Mouse (Mus musculus) frontal cortex, adult (tissue): ENCODE measurements around the gene Rab22a.
"Not testable (repeated sequence)": the region's sequence is repeated elsewhere in the genome, so short reads cannot be mapped to it uniquely, and the experiment has no call there.

Experiments
- ATAC-seq: cut with Nextera tagmentation; 2 replicates; pipeline ENCODE4 v1.9.2; 2017; ENCODE audit warnings: mild to moderate bottlenecking, moderate library complexity, mixed read lengths; ENCODE audit not compliant: low TSS enrichment

The Rab22a gene

GRCm38 (mm10) chr2:173666876-173667275 is 7.3 kb downstream of the Rab22a start:
- ATAC-seq: no peak

GRCm38 (mm10) chr2:173672328-173672896 is 12.9 kb downstream of the Rab22a start:
- no peak for ATAC-seq

- no peak for ATAC-seq
Observed at GRCm38 (mm10) chr2:173673469-173673868, 13.9 kb downstream of the Rab22a start.

DNA sequence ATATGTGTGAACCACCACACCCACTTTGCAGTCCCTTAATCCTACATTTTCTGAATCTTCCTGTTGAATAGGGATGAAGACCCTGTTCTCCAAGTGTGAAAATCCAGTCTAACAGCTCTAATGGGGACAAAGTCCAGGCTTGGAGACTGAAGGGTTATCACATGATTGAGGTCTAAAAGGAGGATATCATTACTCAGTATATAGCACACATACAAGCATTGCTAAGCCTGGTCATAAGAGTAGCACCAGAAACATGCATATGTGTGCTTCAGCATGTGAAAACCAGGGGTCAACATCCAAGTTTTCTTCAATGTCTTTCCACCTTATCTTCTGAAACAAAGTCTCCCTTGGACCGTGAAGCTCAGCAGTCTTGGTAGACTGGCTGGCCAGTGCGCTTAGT is 19.0 kb downstream of the Rab22a start:
- no peak for ATAC-seq

DNA sequence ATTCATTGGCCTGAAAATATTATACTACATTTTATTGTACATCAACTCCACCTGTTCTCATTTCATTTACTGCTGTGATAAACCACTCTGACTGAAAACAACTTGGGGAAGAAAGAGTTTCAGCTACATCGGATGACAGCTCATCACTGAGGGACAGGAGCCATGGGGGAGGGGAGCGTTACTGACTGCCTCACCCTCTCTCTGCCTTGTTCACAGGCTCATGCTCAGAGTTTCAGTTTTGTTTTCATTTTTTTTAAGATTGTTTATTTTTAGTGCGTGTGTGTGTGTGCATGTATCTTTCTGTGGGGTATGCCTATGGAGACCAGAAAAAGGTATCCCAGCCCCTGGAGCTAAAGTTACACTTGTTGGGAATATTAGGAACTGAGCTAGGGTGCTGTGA is 19.7 kb downstream of the Rab22a start:
- ATAC-seq: no peak

- no peak for ATAC-seq
Observed at GRCm38 (mm10) chr2:173680153-173680552, 20.6 kb downstream of the Rab22a start.

GRCm38 (mm10) chr2:173682773-173683172 is 23.2 kb downstream of the Rab22a start:
- ATAC-seq: no peak

GRCm38 (mm10) chr2:173685781-173686361 is 26.3 kb downstream of the Rab22a start:
- ATAC-seq: no peak

- no peak for ATAC-seq
Observed at GRCm38 (mm10) chr2:173687363-173687762, 27.8 kb downstream of the Rab22a start.

GRCm38 (mm10) chr2:173689835-173690234 is 30.3 kb downstream of the Rab22a start:
- no peak for ATAC-seq

GRCm38 (mm10) chr2:173691748-173692147 is 32.2 kb downstream of the Rab22a start:
- ATAC-seq: no peak

DNA sequence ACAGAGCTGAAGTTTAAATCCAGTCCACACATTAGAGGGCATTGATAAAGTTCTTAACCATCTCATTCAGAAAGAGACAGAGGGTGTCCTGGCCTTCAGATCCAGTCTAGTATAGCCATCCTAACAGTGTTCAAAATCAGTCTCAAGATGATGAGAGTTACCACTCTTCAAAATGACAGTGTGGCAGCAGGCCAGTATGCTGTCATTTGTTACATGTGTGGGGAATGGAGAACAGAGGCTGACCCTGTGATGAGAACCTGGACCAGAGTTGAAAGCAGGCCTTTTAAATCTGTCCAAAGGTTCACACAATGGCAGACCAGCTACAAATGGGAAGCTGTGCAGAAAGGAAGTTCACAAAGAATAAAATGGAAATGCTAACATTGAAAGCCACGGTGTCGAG is 33.1 kb downstream of the Rab22a start:
- ATAC-seq: no peak

- ATAC-seq: peak; percentile 55
Observed at GRCm38 (mm10) chr2:173698850-173699249, 39.3 kb downstream of the Rab22a start.

GRCm38 (mm10) chr2:173702096-173702866 is 42.7 kb downstream of the Rab22a start:
- ATAC-seq: peak; percentile 27; the same call in 1 of the 2 replicates

GRCm38 (mm10) chr2:173702867-173703237 is 43.3 kb downstream of the Rab22a start:
- no peak for ATAC-seq

- ATAC-seq: no peak
Observed at GRCm38 (mm10) chr2:173705827-173706551, 46.4 kb downstream of the Rab22a start.

DNA sequence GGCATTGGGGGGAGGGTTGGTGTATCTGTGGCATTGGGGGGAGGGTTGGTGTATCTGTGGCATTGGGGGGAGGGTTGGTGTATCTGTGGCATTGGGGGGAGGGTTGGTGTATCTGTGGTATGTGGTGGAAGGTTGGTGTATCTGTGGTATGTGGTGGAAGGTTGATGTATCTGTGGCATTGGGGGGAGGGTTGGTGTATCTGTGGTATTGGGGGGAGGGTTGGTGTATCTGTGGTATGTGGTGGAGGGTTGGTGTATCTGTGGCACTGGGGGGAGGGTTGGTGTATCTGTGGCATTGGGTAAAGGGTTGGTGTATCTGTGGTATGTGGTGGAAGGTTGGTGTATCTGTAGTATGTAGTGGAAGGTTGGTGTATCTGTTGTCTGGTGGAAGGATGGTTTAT is 48.1 kb downstream of the Rab22a start:
- ATAC-seq: not testable (repeated sequence)

- ATAC-seq: no peak
Observed at GRCm38 (mm10) chr2:173710193-173710592, 50.6 kb downstream of the Rab22a start.

- no peak for ATAC-seq
Observed at GRCm38 (mm10) chr2:173712656-173713055, 53.1 kb downstream of the Rab22a start.

DNA sequence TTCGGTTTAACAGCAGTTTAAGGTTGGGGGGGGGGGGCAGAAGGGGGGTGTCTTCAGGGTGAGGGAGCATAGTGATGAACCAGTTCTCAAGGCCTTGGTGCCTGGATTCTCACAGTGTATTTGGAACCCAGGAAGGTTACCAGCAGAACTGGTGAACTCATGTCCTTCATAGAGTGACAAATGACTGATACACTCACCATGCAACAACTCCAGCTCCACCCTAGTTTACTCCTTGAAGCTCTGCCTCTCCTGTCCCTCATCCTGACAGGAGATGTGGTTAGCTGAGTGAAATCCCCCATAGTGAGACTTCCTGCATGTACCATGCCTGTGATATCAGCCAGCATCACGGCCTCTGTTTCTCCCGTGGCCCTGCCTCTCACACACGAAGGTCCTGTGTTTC is 53.7 kb downstream of the Rab22a start:
- ATAC-seq: no peak

- no peak for ATAC-seq
Observed at GRCm38 (mm10) chr2:173714620-173715218, 55.2 kb downstream of the Rab22a start.

GRCm38 (mm10) chr2:173716966-173717365 is 57.4 kb downstream of the Rab22a start:
- no peak for ATAC-seq
